Mouse (Mus musculus): ENCODE data around the gene Pdpn. TPM values are rescaled to one million over a fixed set of nuclear protein-coding genes. Genes with fewer than 3 reads are reported as not detected.

Pdpn gene
- polyA plus RNA-seq, 1 experiment from 2014 or later, result 25.8 TPM

DNA sequence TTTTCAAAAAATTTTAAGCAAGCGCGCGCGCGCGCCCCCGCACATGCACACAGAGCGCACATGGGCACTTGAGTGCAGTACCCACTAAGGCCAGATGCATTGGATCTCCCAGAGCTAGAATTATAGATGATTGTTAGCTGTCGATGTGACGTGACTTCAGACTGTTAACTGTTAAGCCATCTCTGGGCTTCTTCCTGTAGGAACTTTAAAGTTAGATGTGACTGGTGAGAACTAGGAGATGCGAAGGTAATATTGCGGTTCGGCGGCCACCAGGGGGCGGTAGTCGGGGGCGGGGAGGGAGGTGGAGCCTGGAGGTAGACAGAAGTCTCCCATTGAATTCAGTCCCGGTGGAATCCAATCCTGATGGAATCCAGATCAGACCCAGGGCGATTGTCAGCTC is 40.8 kb downstream of the Pdpn start:
- Histone ChIP-seq H3K4me3 (peak overlapping the region; percentile 29), H3K36me3 (no peaks in the 10 kb centered on the region), H3K27ac (no peak overlapping the region), H3K4me1 (peaks cover 11% of the 10 kb centered on the region), H3K9me3 (replicated peaks) (no peaks in the 10 kb centered on the region), H3K27me3 (ENCODE audit: low read depth, poor library complexity, severe bottlenecking) (no peaks in the 10 kb centered on the region)
- DNase-seq (ENCODE audit: low spot score), result peak; percentile 93
- 34% methylated on average over 19 of the region's 19 CpGs for WGBS

DNA sequence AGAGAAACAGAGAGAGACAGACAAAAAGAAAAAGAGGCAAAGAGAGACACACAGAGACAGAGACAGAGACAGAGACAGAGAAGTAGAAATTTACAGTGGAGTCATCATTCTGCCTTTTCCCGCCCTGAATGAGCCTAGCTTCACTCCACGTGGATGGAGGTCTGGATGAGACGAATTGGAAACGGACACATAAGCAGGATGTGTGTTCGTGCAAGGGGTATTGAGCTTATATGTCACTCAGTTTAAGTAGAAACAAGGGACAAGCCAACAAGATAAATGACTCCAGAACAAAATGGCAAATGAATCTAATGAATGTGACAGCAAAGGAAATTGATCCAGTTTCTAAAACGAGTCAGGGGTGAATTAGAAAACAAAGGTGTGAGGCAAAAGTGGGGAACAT is 41.4 kb downstream of the Pdpn start:
- no peaks in the 10 kb centered on the region for H3K27me3 ChIP-seq (ENCODE audit: low read depth, poor library complexity, severe bottlenecking)
- no peak overlapping the region; the same call in 1 of the 2 replicates for H3K4me3 ChIP-seq
- H3K9me3 ChIP-seq (replicated peaks), result no peaks in the 10 kb centered on the region
- no peaks in the 10 kb centered on the region for H3K36me3 ChIP-seq
- 51% methylated on average over 6 of the region's 6 CpGs for WGBS
- H3K4me1 ChIP-seq, result peaks cover 11% of the 10 kb centered on the region
- DNase-seq (ENCODE audit: low spot score), result no peak
- no peak overlapping the region for H3K27ac ChIP-seq

DNA sequence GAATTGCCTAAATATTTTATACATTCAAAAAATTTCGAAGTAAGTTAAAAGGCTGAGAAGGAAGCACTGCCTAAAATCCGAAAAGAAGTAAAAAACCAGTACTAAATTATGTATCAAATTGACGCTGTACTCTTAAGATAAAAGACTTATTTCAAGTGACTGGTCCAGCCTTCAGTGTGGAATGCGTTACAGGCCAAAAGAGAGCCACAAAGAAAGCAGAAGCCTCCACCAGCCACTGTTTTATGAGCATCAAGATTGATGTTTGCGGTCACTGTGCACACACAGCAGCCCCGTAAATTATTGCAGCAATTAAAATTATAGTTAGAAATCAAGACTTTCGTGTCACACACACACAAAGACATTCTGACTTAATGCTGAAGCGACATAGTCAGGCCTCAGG is 43.8 kb downstream of the Pdpn start:
- Histone ChIP-seq H3K27ac (no peak overlapping the region), H3K9me3 (replicated peaks) (no peaks in the 10 kb centered on the region), H3K36me3 (no peaks in the 10 kb centered on the region), H3K4me1 (peaks cover 11% of the 10 kb centered on the region), H3K4me3 (no peak overlapping the region), H3K27me3 (ENCODE audit: low read depth, poor library complexity, severe bottlenecking) (no peaks in the 10 kb centered on the region)
- DNase-seq (ENCODE audit: low spot score), result no peak
- 65% methylated on average over 8 of the region's 8 CpGs for WGBS

DNA sequence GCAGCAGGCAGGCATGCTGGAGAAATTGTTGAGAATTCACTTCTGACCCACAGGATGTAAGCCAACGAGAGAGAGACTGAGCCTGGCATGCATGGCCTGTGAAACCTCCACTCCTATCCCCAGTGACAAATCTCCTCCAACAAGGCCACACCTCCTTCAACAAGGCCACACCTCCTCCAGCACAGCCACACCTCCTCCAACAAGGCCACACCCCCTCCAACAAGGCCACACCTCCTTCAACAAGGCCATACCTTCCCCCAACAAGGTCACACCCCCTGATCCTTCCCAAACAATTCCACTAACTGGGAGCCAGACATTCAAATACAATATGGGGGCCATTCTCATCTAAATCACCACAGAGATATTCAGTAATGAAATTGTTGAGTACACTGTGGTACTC is 46.0 kb downstream of the Pdpn start:
- 89% methylated on average over 1 of the region's 1 CpGs for WGBS
- Histone ChIP-seq H3K36me3 (no peaks in the 10 kb centered on the region), H3K4me1 (peaks cover under 1% of the 10 kb centered on the region; the same call in 1 of the 2 replicates), H3K4me3 (no peak overlapping the region), H3K27ac (no peak overlapping the region), H3K9me3 (replicated peaks) (no peaks in the 10 kb centered on the region), H3K27me3 (ENCODE audit: low read depth, poor library complexity, severe bottlenecking) (no peaks in the 10 kb centered on the region)
- DNase-seq (ENCODE audit: low spot score), result no peak

- Histone ChIP-seq H3K9me3 (replicated peaks) (no peaks in the 10 kb centered on the region), H3K4me1 (no peaks in the 10 kb centered on the region), H3K36me3 (no peaks in the 10 kb centered on the region), H3K4me3 (no peak overlapping the region), H3K27ac (no peak overlapping the region), H3K27me3 (ENCODE audit: low read depth, poor library complexity, severe bottlenecking) (no peaks in the 10 kb centered on the region)
- no peak for DNase-seq (ENCODE audit: low spot score)
- 81% methylated on average over 5 of the region's 5 CpGs for WGBS
Observed at GRCm38 (mm10) chr4:143248050-143248449, 51.3 kb downstream of the Pdpn start.

DNA sequence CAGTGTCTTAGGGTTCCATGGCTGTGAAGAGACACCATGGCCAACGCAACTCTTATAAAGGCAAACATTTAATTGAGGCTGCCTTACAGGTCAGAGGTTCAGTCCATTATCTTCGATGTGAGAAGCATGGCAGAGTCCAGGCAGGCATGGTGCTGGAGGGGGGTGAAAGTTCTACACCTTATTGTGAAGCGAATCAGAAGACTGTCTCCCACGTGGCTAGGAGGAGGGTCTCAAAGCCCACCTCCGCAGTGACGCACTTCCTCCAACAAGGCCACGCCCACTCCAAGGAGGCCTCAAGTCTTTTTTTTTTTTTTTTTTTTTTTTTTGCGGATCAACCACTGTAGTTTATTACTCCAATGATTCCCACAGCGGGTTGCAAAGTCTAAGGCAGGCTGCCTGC is 58.1 kb downstream of the Pdpn start:
- Histone ChIP-seq H3K27ac (no peak overlapping the region), H3K4me1 (peaks cover 4% of the 10 kb centered on the region; the same call in 1 of the 2 replicates), H3K36me3 (no peaks in the 10 kb centered on the region), H3K4me3 (no peak overlapping the region), H3K27me3 (ENCODE audit: low read depth, poor library complexity, severe bottlenecking) (no peaks in the 10 kb centered on the region), H3K9me3 (replicated peaks) (no peaks in the 10 kb centered on the region)
- WGBS, result 84% methylated on average over 9 of the region's 9 CpGs
- DNase-seq (ENCODE audit: low spot score), result no peak

GRCm38 (mm10) chr4:143239615-143240201 is 59.7 kb downstream of the Pdpn start:
- H3K4me1 ChIP-seq, result peaks cover 4% of the 10 kb centered on the region; the same call in 1 of the 2 replicates
- 92% methylated on average over 9 of the region's 9 CpGs for WGBS

DNA sequence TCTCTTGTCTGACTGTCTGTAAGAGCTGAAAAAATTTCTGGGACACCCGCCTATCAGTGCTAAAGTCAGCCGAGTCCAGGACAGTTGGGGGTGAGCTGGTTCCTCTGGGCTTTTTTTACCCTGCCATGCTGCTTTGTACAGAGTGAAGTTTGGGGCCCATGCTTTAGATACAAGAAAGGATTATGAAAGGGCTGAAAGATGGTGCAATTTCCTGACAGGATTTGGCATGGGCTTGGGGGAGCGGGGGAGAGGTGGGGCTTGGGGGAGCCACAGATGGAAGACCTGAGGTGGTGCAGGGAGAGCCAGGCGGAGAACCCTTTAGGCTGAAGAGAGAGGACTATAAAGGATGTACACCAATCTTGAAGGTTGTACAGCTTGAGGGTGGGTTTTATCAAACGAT is 60.2 kb downstream of the Pdpn start:
- H3K4me3 ChIP-seq, result no peak overlapping the region
- WGBS, result 92% methylated on average over 5 of the region's 5 CpGs
- H3K9me3 ChIP-seq (replicated peaks), result peaks cover 4% of the 10 kb centered on the region; the same call in 1 of the 2 replicates
- H3K27ac ChIP-seq, result no peak overlapping the region
- no peaks in the 10 kb centered on the region for H3K36me3 ChIP-seq
- peaks cover 4% of the 10 kb centered on the region; the same call in 1 of the 2 replicates for H3K4me1 ChIP-seq
- no peak for DNase-seq (ENCODE audit: low spot score)
- no peaks in the 10 kb centered on the region for H3K27me3 ChIP-seq (ENCODE audit: low read depth, poor library complexity, severe bottlenecking)

More at GRCm38 (mm10) chr4:143239615-143240201, 59.7 kb downstream of the Pdpn start:
- no peak for DNase-seq (ENCODE audit: low spot score)
- H3K27me3 ChIP-seq (ENCODE audit: low read depth, poor library complexity, severe bottlenecking), result no peaks in the 10 kb centered on the region
- no peaks in the 10 kb centered on the region for H3K9me3 ChIP-seq (replicated peaks)
- H3K27ac ChIP-seq, result no peak overlapping the region
- H3K36me3 ChIP-seq, result no peaks in the 10 kb centered on the region
- no peak overlapping the region for H3K4me3 ChIP-seq

DNA sequence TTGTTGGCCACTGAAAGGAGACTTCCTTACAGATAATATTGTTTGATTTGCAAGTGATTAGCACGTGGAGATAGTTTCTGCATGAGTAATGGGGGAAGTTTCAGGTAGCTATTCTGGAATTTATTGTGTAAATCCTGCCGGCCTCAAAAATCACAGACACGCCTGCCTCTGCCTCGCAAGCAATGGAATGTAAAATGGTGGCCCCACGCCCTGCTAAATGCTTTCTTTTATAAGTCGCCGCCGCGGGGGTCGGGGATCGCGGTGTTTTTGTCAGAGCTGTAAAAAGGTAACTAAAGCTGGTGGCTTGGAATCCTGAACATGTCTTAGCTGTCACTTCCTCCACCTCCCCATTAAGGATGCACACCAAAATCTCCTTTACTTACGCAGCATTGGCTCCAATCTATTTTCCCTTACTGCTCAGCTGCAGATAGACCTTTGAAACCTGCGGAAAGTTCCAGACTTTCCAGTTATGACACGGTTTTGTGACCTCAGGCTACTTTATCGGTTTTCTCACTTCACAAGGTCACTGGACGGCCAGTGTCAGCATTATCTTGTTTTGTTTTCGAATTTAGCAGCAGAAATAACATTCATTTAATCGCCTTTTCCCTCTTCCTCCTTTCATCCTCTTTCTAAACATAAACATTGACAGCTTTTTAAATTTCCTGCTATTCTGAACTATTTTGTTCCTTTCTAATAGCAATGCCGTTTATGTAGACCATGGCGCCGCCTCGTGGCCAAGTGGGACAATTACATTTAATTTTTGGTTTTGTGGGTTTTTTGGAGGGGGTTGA is 60.9 kb downstream of the Pdpn start:
- 33% methylated on average over 23 of the region's 23 CpGs for WGBS
- Histone ChIP-seq H3K4me1 (peaks cover 4% of the 10 kb centered on the region; the same call in 1 of the 2 replicates), H3K36me3 (no peaks in the 10 kb centered on the region), H3K9me3 (replicated peaks) (peaks cover 4% of the 10 kb centered on the region; the same call in 1 of the 2 replicates), H3K27ac (no peak overlapping the region), H3K27me3 (ENCODE audit: low read depth, poor library complexity, severe bottlenecking) (no peaks in the 10 kb centered on the region), H3K4me3 (no peak overlapping the region)
- DNase-seq (ENCODE audit: low spot score), result peak; percentile 62

DNA sequence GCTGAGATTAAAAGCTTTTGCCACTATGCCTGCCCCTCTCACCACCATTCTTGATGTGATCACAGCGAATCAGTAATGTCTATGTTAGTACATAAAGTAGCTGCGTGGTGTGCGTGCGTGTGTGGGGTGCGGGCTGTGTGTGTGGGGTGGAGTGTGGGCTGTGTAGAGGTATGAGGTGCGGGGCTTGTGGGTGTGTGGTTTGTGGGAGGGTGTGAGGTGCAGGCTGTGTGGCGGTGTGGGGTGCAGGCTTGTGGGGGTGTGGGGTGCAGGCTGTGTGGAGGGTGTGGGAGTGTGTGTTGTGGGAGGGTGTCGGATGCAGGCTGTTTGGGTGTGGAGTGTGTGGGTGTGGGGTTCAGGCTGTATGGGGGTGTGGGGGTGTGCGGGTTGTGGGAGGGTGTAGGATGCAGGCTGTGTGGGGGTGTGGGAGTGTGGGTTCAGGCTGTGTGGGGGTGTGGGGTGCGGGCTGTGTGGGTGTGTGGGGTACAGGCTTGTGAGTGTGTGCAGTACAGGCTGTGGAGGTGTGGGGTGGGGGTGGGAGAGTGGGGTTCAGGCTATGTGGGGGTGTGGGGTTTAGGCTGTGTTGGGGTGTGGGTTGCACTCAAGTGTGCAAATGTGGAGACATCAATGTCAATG is 67.5 kb downstream of the Pdpn start:
- 91% methylated on average over 10 of the region's 10 CpGs for whole genome bisulfite sequencing
- Histone ChIP-seq H3K4me1 (peaks cover 12% of the 10 kb centered on the region; the same call in 1 of the 2 replicates), H3K27me3 (ENCODE audit: low read depth, poor library complexity, severe bottlenecking) (no peaks in the 10 kb centered on the region), H3K27ac (peak overlapping the region; percentile 42; the same call in 1 of the 2 replicates), H3K4me3 (no peak overlapping the region), H3K9me3 (replicated peaks) (peaks cover 4% of the 10 kb centered on the region; the same call in 1 of the 2 replicates), H3K36me3 (no peaks in the 10 kb centered on the region)
- DNase-seq (ENCODE audit: low spot score), result no peak

- Histone ChIP-seq H3K27ac (no peak overlapping the region; the same call in 1 of the 2 replicates), H3K27me3 (ENCODE audit: low read depth, poor library complexity, severe bottlenecking) (no peaks in the 10 kb centered on the region), H3K9me3 (replicated peaks) (peaks cover 4% of the 10 kb centered on the region; the same call in 1 of the 2 replicates), H3K4me1 (peaks cover 12% of the 10 kb centered on the region; the same call in 1 of the 2 replicates), H3K4me3 (no peak overlapping the region), H3K36me3 (no peaks in the 10 kb centered on the region)
- WGBS, result 78% methylated on average over 3 of the region's 3 CpGs
- no peak for DNase-seq (ENCODE audit: low spot score)
Observed at GRCm38 (mm10) chr4:143231110-143231509, 68.3 kb downstream of the Pdpn start.

DNA sequence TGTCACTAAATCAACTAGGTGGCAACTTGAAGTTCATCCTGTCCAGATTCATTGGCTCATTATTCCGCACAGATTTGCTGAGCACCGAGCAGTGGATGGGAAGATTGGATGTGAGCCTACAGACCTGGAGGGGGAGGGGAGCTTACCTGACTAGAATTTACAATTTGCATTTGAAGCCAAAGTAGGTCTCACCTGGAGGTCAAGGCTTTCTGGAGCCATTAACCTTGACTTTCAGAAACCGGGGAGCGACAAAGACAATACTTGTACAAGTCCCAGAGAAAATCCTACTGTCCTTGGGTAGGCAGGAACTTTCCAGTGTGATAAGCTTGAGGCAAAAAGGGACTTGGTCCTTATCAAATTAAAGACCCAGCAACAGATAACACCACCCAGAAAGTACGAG is 71.4 kb downstream of the Pdpn start:
- Histone ChIP-seq H3K27ac (no peak overlapping the region), H3K9me3 (replicated peaks) (no peaks in the 10 kb centered on the region), H3K4me1 (peaks cover 12% of the 10 kb centered on the region; the same call in 1 of the 2 replicates), H3K36me3 (no peaks in the 10 kb centered on the region), H3K4me3 (no peak overlapping the region), H3K27me3 (ENCODE audit: low read depth, poor library complexity, severe bottlenecking) (no peaks in the 10 kb centered on the region)
- 79% methylated on average over 5 of the region's 5 CpGs for WGBS
- DNase-seq (ENCODE audit: low spot score), result no peak

DNA sequence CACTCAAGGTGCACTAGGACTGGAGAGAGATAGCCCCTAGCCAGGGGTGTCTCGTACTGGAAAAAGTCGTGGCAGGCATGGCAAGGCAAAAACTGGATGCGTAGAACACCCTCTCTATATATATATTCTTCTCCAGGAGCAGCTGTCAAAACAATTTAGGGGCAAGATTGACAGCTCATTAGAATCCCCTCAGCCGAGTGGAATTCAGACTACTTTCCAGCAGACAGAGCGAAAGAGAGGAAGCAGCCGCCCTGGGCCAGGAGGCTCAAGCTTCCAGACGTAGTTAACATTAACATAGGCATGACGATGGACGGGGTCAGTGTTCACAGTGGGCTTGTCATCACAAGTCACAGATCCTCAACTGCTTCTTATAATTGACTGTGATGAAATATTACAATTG is 73.5 kb downstream of the Pdpn start:
- no peak for DNase-seq (ENCODE audit: low spot score)

More for the DNA sequence above, 73.5 kb downstream of the Pdpn start:
- H3K27ac ChIP-seq, result no peak overlapping the region
- 65% methylated on average over 9 of the region's 9 CpGs for WGBS
- no peak overlapping the region for H3K4me3 ChIP-seq
- no peaks in the 10 kb centered on the region for H3K9me3 ChIP-seq (replicated peaks)
- H3K27me3 ChIP-seq (ENCODE audit: low read depth, poor library complexity, severe bottlenecking), result no peaks in the 10 kb centered on the region
- H3K4me1 ChIP-seq, result peaks cover 7% of the 10 kb centered on the region; the same call in 1 of the 2 replicates
- no peaks in the 10 kb centered on the region for H3K36me3 ChIP-seq
